Mouse (Mus musculus) myocyte (in vitro differentiated cells): Measurements from ENCODE around the gene Ccer2. TPM values are rescaled to one million over a fixed set of nuclear protein-coding genes. Genes with fewer than 3 reads are reported as not detected.

Experiments used
- H3K27me3 ChIP-seq: one replicate; pipeline ENCODE4 v1.6.1; 2011; ENCODE audit not compliant: control insufficient read depth, insufficient read depth, insufficient read length
- H3K36me3 ChIP-seq: one replicate; pipeline ENCODE4 v1.6.1; 2011; ENCODE audit not compliant: control insufficient read depth, insufficient read depth
- H3K4me2 ChIP-seq: one replicate; pipeline ENCODE4 v1.6.1; 2011; ENCODE audit warnings: low read depth, control low read depth
- H3K4me3 ChIP-seq: one replicate; pipeline ENCODE4 v1.5.1; 2011; ENCODE audit warnings: mild to moderate bottlenecking, control low read depth, moderate library complexity
- H3K79me2 ChIP-seq: one replicate; pipeline ENCODE4 v1.6.1; 2011; ENCODE audit not compliant: control insufficient read depth, insufficient read depth
- H3ac ChIP-seq: one replicate; pipeline ENCODE4 v1.6.1; 2011; ENCODE audit not compliant: control insufficient read depth, insufficient read length
- CEBPB ChIP-seq: IDR thresholded peaks from 2 replicates; pipeline ENCODE4 v1.6.1; 2011; ENCODE audit warnings: mild to moderate bottlenecking, moderate library complexity; ENCODE audit not compliant: poor library complexity, insufficient read depth, severe bottlenecking
- E2F4 ChIP-seq: IDR thresholded peaks from one replicate; pipeline ENCODE4 v1.6.1; 2011; ENCODE audit warnings: mild to moderate bottlenecking, control low read depth, moderate library complexity; ENCODE audit not compliant: insufficient read depth
- MAX ChIP-seq: IDR thresholded peaks from one replicate; pipeline ENCODE4 v1.6.1; 2011; ENCODE audit warnings: low read depth, mild to moderate bottlenecking, control low read depth
- MYOD1 ChIP-seq, 3 experiments: IDR thresholded peaks; one replicate each; pipeline ENCODE4 v1.6.1; 2011; ENCODE audit warnings: control low read depth in 2 of 3, low read depth in 2 of 3, mild to moderate bottlenecking in 2 of 3, moderate library complexity in 1 of 3; ENCODE audit not compliant: insufficient read length in 2 of 3, control insufficient read depth in 1 of 3
- MYOG ChIP-seq, 3 experiments: IDR thresholded peaks; one replicate each; pipeline ENCODE4 v1.6.1; 2011; ENCODE audit warnings: control low read depth in 2 of 3, low read depth in 2 of 3, mild to moderate bottlenecking in 2 of 3; ENCODE audit not compliant: insufficient read length in 2 of 3, control insufficient read depth in 1 of 3, insufficient read depth in 1 of 3
- POLR2A ChIP-seq: IDR thresholded peaks from one replicate; pipeline ENCODE4 v1.6.1; 2011; ENCODE audit warnings: low read depth, mild to moderate bottlenecking, control low read depth, moderate library complexity; ENCODE audit not compliant: insufficient read length
- POLR2AphosphoS2 ChIP-seq: IDR thresholded peaks from one replicate; pipeline ENCODE4 v1.6.1; 2011; ENCODE audit warnings: low read depth, control low read depth; ENCODE audit not compliant: insufficient read length
- REST ChIP-seq: IDR thresholded peaks from one replicate; pipeline ENCODE4 v1.6.1; 2011; ENCODE audit warnings: mild to moderate bottlenecking, control low read depth, moderate library complexity; ENCODE audit not compliant: insufficient read depth, insufficient read length
- SRF ChIP-seq: IDR thresholded peaks from one replicate; pipeline ENCODE4 v1.6.1; 2011; ENCODE audit warnings: low read depth; ENCODE audit not compliant: control insufficient read depth, insufficient read length
- TCF12 ChIP-seq: IDR thresholded peaks from one replicate; pipeline ENCODE4 v1.6.1; 2011; ENCODE audit warnings: mild to moderate bottlenecking, control low read depth; ENCODE audit not compliant: poor library complexity, insufficient read depth, severe bottlenecking
- TCF3 ChIP-seq: IDR thresholded peaks from one replicate; pipeline ENCODE4 v1.6.1; 2011; ENCODE audit warnings: low read depth, control low read depth; ENCODE audit not compliant: insufficient read length
- USF1 ChIP-seq: IDR thresholded peaks from one replicate; pipeline ENCODE4 v1.6.1; 2011; ENCODE audit warnings: low read depth, mild to moderate bottlenecking, control low read depth, moderate library complexity
- polyA plus RNA-seq: library from polyadenylated mRNA; unstranded; fragments of >200 nt; fragmentation: generic; extraction: Trizol; gene quantifications from one replicate; pipeline ENCODE4 v1.2.1, GENCODE M21; 2012; ENCODE audit warnings: missing spikeins

Ccer2 gene
- polyA plus RNA-seq, 1 experiment, result not detected

GRCm38 (mm10) chr7:28758623-28759022 is 2.6 kb downstream of the Ccer2 start:
- H3K27me3 ChIP-seq, result no peaks in the 10 kb centered on the region
- H3K36me3 ChIP-seq, result peaks cover 5% of the 10 kb centered on the region
- H3K79me2 ChIP-seq, result no peaks in the 10 kb centered on the region
- H3K4me2 ChIP-seq, result no peak overlapping the region
- TF ChIP-seq POLR2A, result no peak
- no peak for TF ChIP-seq USF1
- TF ChIP-seq MYOG (IDR thresholded peaks at IDR 0.05; ENCODE audit: control insufficient read depth in 1 of 3, insufficient read depth in 1 of 3, insufficient read length in 2 of 3, low read depth in 2 of 3), result no peak
- no peak for TF ChIP-seq E2F4
- no peak for TF ChIP-seq TCF12
- TF ChIP-seq CEBPB, result no peak
- TF ChIP-seq TCF3, result no peak
- TF ChIP-seq POLR2AphosphoS2, result no peak
- TF ChIP-seq REST, result no peak
- TF ChIP-seq MAX, result no peak
- no peak for TF ChIP-seq SRF
- no peak for TF ChIP-seq MYOD1 (IDR thresholded peaks at IDR 0.05; ENCODE audit: control insufficient read depth in 1 of 3, insufficient read length in 2 of 3, low read depth in 2 of 3)
- H3K4me3 ChIP-seq, result no peak overlapping the region
- no peak overlapping the region for H3ac ChIP-seq

GRCm38 (mm10) chr7:28761907-28762306 is 5.9 kb downstream of the Ccer2 start:
- no peaks in the 10 kb centered on the region for H3K27me3 ChIP-seq
- no peak for TF ChIP-seq POLR2AphosphoS2
- TF ChIP-seq SRF, result no peak
- TF ChIP-seq USF1, result no peak
- TF ChIP-seq MAX, result no peak
- no peak for TF ChIP-seq TCF3
- TF ChIP-seq POLR2A, result no peak
- TF ChIP-seq MYOD1 (IDR thresholded peaks at IDR 0.05; ENCODE audit: control insufficient read depth in 1 of 3, insufficient read length in 2 of 3, low read depth in 2 of 3), result no peak
- TF ChIP-seq MYOG (IDR thresholded peaks at IDR 0.05; ENCODE audit: control insufficient read depth in 1 of 3, insufficient read depth in 1 of 3, insufficient read length in 2 of 3, low read depth in 2 of 3), result no peak
- TF ChIP-seq REST, result no peak
- TF ChIP-seq E2F4, result no peak
- TF ChIP-seq CEBPB, result no peak
- no peak for TF ChIP-seq TCF12
- H3K36me3 ChIP-seq, result peaks cover 5% of the 10 kb centered on the region
- H3ac ChIP-seq, result no peak overlapping the region
- H3K4me3 ChIP-seq, result no peak overlapping the region
- H3K4me2 ChIP-seq, result no peak overlapping the region
- H3K79me2 ChIP-seq, result peaks cover 6% of the 10 kb centered on the region

GRCm38 (mm10) chr7:28765211-28765610 is 9.2 kb downstream of the Ccer2 start:
- Histone ChIP-seq H3K4me2 (peak overlapping the region; percentile 98), H3K79me2 (peaks cover 18% of the 10 kb centered on the region), H3K27me3 (no peaks in the 10 kb centered on the region), H3ac (no peak overlapping the region), H3K36me3 (peaks cover 5% of the 10 kb centered on the region), H3K4me3 (peak overlapping the region; percentile 65)
- TF ChIP-seq TCF3, result no peak
- no peak for TF ChIP-seq POLR2A
- TF ChIP-seq TCF12, result no peak
- TF ChIP-seq REST, result no peak
- no peak for TF ChIP-seq SRF
- no peak for TF ChIP-seq E2F4
- TF ChIP-seq POLR2AphosphoS2, result no peak
- no peak for TF ChIP-seq USF1
- TF ChIP-seq MYOG (IDR thresholded peaks at IDR 0.05; ENCODE audit: control insufficient read depth in 1 of 3, insufficient read depth in 1 of 3, insufficient read length in 2 of 3, low read depth in 2 of 3), result no peak
- no peak for TF ChIP-seq MYOD1 (IDR thresholded peaks at IDR 0.05; ENCODE audit: control insufficient read depth in 1 of 3, insufficient read length in 2 of 3, low read depth in 2 of 3)
- no peak for TF ChIP-seq CEBPB
- TF ChIP-seq MAX, result no peak

GRCm38 (mm10) chr7:28766173-28766879 is 10.4 kb downstream of the Ccer2 start, which contains the start of gene Sirt2:
Gene Sirt2 (plus strand): TSS chr7:28766735.
- peak within 1 kb of the TSS; percentile 43 for H3ac ChIP-seq

More at GRCm38 (mm10) chr7:28766173-28766879, 10.4 kb downstream of the Ccer2 start, which contains the start of gene Sirt2:
- Histone ChIP-seq H3K4me2 (peak within 1 kb of the TSS; percentile 98), H3K4me3 (peak within 1 kb of the TSS; percentile 65), H3K27me3 (no peaks in the 10 kb centered on the region), H3K36me3 (peaks cover under 1% of the 10 kb centered on the region), H3K79me2 (peaks cover 21% of the 10 kb centered on the region)
- TF ChIP-seq MYOG (IDR thresholded peaks at IDR 0.05; ENCODE audit: control insufficient read depth in 1 of 3, insufficient read depth in 1 of 3, insufficient read length in 2 of 3, low read depth in 2 of 3) (no peak), TCF3 (no peak), CEBPB (no peak), POLR2A (peak; percentile 53), USF1 (peak; percentile 73)
